Mouse (Mus musculus) lung, postnatal 25 days (tissue): ENCODE data around the gene Pla2g4e.

ENCODE experiments used
- DNase-seq: peaks from one replicate; pipeline ENCODE4 v3.0.0; 2022; ENCODE audit warnings: low spot score

Pla2g4e gene

DNA sequence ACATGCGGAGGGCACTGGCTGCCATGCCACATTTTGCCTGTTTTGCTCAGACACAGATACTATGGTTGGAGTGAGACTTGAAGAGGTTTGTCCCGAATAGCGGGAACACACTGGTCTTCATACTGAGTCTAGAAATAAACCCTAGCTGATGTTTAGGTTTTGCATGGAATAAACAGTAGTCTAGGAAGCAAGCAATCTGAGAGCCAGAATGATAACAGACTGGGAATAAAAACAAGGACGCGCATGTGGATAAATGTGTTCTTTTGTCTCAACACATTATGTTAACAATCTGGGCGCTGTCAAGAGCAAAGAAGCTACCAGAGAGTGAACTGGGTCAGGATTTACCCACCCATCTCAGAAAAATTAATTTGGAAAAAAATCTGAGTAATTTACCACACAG lies 122.2 kb downstream of the Pla2g4e start:
- peak; percentile 70 for DNase-seq

DNA sequence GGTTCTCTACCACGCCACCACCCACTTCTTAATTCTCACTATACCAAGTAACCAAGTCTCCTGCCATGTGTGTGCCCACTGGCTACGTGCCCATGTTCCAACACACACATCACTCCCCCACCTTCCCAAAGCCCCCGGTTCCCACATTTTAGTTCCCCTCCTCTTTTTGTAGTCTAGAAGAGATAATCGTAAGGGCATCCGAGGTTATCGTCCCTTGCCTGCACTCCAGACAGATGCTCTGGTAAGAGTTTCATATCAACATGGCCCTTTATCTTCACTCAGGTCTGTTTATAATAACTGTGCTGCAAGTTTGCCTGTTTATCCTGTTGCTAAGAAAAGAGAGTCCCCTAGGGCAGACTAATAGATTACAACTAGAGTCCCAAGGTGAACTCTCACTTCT lies 127.8 kb downstream of the Pla2g4e start:
- peak; percentile 54 for DNase-seq
